Mouse (Mus musculus) midbrain, embryonic 13.5 days (tissue): ENCODE measurements around the gene Ctf2. TPM values are rescaled to one million over a fixed set of nuclear protein-coding genes. Genes with fewer than 3 reads are reported as not detected.

Experiments used
- ATAC-seq: fragments of 200-750 bp; cut with Nextera tagmentation; 2 replicates; pipeline ENCODE4 v1.8.0; 2017; ENCODE audit warnings: mild to moderate bottlenecking, moderate TSS enrichment, moderate library complexity
- H3K27ac ChIP-seq: fragments of 300-500 bp; sonication (generic); 2 replicates; pipeline ENCODE4 v1.5.1; 2015; ENCODE audit warnings: inconsistent platforms, mild to moderate bottlenecking, moderate library complexity
- H3K27me3 ChIP-seq: fragments of 300-500 bp; sonication (generic); 2 replicates; pipeline ENCODE4 v1.6.1; 2015; ENCODE audit warnings: mild to moderate bottlenecking, inconsistent platforms
- H3K36me3 ChIP-seq: fragments of 300-500 bp; sonication (generic); 2 replicates; pipeline ENCODE4 v1.6.1; 2015; ENCODE audit warnings: mild to moderate bottlenecking, inconsistent platforms
- H3K4me1 ChIP-seq: fragments of 300-500 bp; sonication (generic); replicated peaks from 2 replicates; pipeline ENCODE4 v1.6.1; 2015; ENCODE audit warnings: inconsistent platforms
- H3K4me2 ChIP-seq: fragments of 300-500 bp; sonication (generic); replicated peaks from 2 replicates; pipeline ENCODE4 v1.6.1; 2015; ENCODE audit warnings: moderate library complexity, mild to moderate bottlenecking, inconsistent platforms
- H3K4me3 ChIP-seq: fragments of 300-500 bp; sonication (generic); replicated peaks from 2 replicates; pipeline ENCODE4 v1.5.1; 2015; ENCODE audit warnings: mild to moderate bottlenecking, inconsistent platforms
- H3K9ac ChIP-seq: fragments of 300-500 bp; sonication (generic); replicated peaks from 2 replicates; pipeline ENCODE4 v1.6.1; 2015; ENCODE audit warnings: mild to moderate bottlenecking, inconsistent platforms
- H3K9me3 ChIP-seq: fragments of 300-500 bp; sonication (generic); 2 replicates; pipeline ENCODE4 v1.6.1; 2016; ENCODE audit warnings: mild to moderate bottlenecking, inconsistent platforms
- WGBS: fragments of 180-500 bp; shearing (Covaris S2); methylation state at CpG from one replicate; pipeline ENCODE4 v1.1.7; 2015; 5-methylcytosine and 5-hydroxymethylcytosine counted together
- polyA plus RNA-seq: library from polyadenylated mRNA; unstranded; fragments of >200 nt; fragmentation: Nextera tagmentation; extraction: Ambion mirVana; gene quantifications from 2 replicates; pipeline ENCODE4 v1.2.1, GENCODE M21; 2015

Ctf2 gene
- polyA plus RNA-seq, 1 experiment from 2014 or later: 0.17 TPM

GRCm38 (mm10) chr7:127769651-127770038 lies 37.7 kb upstream of the Ctf2 start, which contains the start of gene Orai3:
Gene Orai3 (plus strand): TSS chr7:127769815.
- H3K27me3 ChIP-seq: no peaks in the 10 kb centered on the region
- H3K9ac ChIP-seq: peak within 1 kb of the TSS; percentile 73
- WGBS: under 1% methylated on average over 24 of the region's 24 CpGs
- H3K4me1 ChIP-seq: peaks cover 31% of the 10 kb centered on the region
- peak within 1 kb of the TSS; percentile 42 for H3K4me3 ChIP-seq
- H3K36me3 ChIP-seq: peaks cover 39% of the 10 kb centered on the region
- no peaks in the 10 kb centered on the region for H3K9me3 ChIP-seq
- peak; percentile 55 for ATAC-seq
- H3K27ac ChIP-seq: peak within 1 kb of the TSS; percentile 73
- peak within 1 kb of the TSS; percentile 67 for H3K4me2 ChIP-seq

- Histone ChIP-seq H3K36me3 (peaks cover 45% of the 10 kb centered on the region), H3K4me1 (peaks cover 31% of the 10 kb centered on the region), H3K9ac (peak overlapping the region; percentile 73), H3K4me2 (peak overlapping the region; percentile 67), H3K27me3 (no peaks in the 10 kb centered on the region), H3K9me3 (no peaks in the 10 kb centered on the region), H3K27ac (peak overlapping the region; percentile 65), H3K4me3 (peak overlapping the region; percentile 42)
- peak; percentile 87 for ATAC-seq
- 1% methylated on average over 16 of the region's 16 CpGs for WGBS
These were observed 37.1 kb upstream of the Ctf2 start for GRCm38 (mm10) chr7:127768997-127769593.

GRCm38 (mm10) chr7:127768346-127768996 lies 36.5 kb upstream of the Ctf2 start:
- WGBS: 45% methylated on average over 13 of the region's 13 CpGs
- peak overlapping the region; percentile 67; the same call in 1 of the 2 replicates for H3K4me2 ChIP-seq
- H3K9ac ChIP-seq: 0 out of 2 replicates have a peak overlapping the region, but pooled peaks have one; percentile 14
- no peaks in the 10 kb centered on the region for H3K27me3 ChIP-seq
- no peak; the same call in 1 of the 2 replicates for ATAC-seq
- H3K36me3 ChIP-seq: peaks cover 51% of the 10 kb centered on the region
- H3K4me1 ChIP-seq: peaks cover 31% of the 10 kb centered on the region
- H3K4me3 ChIP-seq: no peak overlapping the region
- H3K27ac ChIP-seq: peak overlapping the region; percentile 73
- no peaks in the 10 kb centered on the region for H3K9me3 ChIP-seq

DNA sequence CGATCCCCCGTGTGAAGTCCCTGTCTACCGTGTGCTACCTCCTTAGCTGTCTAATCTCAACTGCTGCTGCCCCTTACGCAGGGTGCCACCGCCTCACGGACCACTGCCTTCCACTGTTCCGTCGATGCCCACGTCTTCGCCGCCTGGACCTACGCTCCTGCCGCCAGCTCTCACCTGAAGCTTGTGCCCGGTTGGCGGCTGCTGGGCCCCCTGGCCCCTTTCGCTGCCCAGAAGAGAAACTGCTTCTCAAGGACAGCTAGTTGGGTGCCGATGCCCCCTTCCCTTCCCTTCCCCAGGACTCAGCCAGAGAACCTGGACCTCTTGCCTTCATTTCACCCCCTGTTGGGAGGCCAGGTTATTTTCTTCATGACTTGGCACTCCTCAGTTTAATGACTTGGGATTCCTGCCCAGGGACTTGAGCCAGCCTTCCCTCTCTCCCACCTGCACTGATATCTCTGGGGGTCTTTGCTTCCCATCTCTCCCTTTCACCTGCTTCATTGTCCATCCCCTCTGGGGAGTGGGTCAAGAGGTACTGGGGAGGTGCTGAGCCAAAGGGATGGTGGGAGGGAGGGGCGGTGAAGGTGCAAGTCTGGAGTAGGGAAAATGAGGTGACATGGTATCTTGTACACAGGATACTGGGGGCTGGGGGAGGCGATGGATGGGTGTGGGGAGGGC lies 35.8 kb upstream of the Ctf2 start:
- Histone ChIP-seq H3K9ac (0 out of 2 replicates have a peak overlapping the region, but pooled peaks have one; percentile 14), H3K27ac (0 out of 2 replicates have a peak overlapping the region, but pooled peaks have one; percentile 73), H3K4me1 (peaks cover 31% of the 10 kb centered on the region), H3K36me3 (peaks cover 55% of the 10 kb centered on the region), H3K4me3 (no peak overlapping the region), H3K4me2 (no peak overlapping the region), H3K9me3 (no peaks in the 10 kb centered on the region), H3K27me3 (no peaks in the 10 kb centered on the region)
- 96% methylated on average over 19 of the region's 19 CpGs for WGBS
- ATAC-seq: no peak

DNA sequence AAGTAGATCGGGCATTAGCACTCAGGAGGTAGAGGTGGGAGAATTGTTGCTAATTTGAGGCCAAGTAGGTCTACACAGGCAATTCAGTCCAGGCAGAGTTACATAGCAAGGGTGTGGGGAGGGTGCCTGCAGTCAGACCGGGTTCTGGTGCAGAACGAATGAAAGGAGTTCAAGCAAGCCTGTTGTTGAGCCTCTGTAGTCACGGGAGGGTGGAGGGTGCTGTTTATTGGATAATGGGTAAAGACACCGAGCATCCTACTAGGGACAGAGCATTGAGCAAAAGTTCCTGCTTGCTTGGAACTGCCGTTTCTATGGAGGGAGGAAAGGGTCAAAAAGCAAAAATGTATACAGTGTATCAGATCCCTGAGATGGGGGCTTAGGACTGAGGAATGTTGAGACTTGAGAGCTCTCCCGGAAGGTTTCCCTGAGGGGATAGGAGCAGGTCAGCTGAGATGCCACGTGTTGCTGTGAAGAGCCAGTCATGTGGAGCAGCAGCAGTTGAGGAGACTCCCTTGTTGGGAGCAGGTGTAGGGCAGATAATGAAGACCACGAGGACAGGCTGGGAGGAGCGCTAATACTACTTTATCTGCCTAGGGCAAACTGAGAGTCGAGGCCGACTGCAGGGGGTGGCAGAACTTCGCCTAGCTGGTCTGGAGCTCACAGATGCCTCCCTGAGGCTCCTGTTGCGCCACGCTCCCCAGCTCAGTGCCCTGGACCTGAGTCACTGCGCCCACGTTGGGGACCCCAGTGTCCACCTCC lies 35.1 kb upstream of the Ctf2 start:
- Histone ChIP-seq H3K36me3 (peaks cover 62% of the 10 kb centered on the region), H3K27ac (no peak overlapping the region), H3K4me3 (no peak overlapping the region), H3K4me1 (peaks cover 31% of the 10 kb centered on the region), H3K4me2 (no peak overlapping the region), H3K27me3 (no peaks in the 10 kb centered on the region), H3K9me3 (no peaks in the 10 kb centered on the region), H3K9ac (no peak overlapping the region)
- no peak for ATAC-seq
- 88% methylated on average over 17 of the region's 17 CpGs for WGBS

GRCm38 (mm10) chr7:127765756-127766155 lies 33.8 kb upstream of the Ctf2 start:
- no peaks in the 10 kb centered on the region for H3K9me3 ChIP-seq
- no peak overlapping the region for H3K4me2 ChIP-seq
- no peaks in the 10 kb centered on the region for H3K27me3 ChIP-seq
- WGBS: 93% methylated on average over 2 of the region's 2 CpGs
- H3K9ac ChIP-seq: no peak overlapping the region
- no peak for ATAC-seq
- no peak overlapping the region for H3K27ac ChIP-seq
- peaks cover 73% of the 10 kb centered on the region for H3K36me3 ChIP-seq
- peaks cover 29% of the 10 kb centered on the region for H3K4me1 ChIP-seq
- H3K4me3 ChIP-seq: no peak overlapping the region

- WGBS: 94% methylated on average over 4 of the region's 4 CpGs
- peaks cover 85% of the 10 kb centered on the region for H3K36me3 ChIP-seq
- no peak overlapping the region for H3K4me3 ChIP-seq
- H3K9me3 ChIP-seq: no peaks in the 10 kb centered on the region
- ATAC-seq: no peak
- no peak overlapping the region for H3K9ac ChIP-seq
- no peak overlapping the region for H3K27ac ChIP-seq
- no peak overlapping the region for H3K4me2 ChIP-seq
- peaks cover 11% of the 10 kb centered on the region for H3K4me1 ChIP-seq
- no peaks in the 10 kb centered on the region for H3K27me3 ChIP-seq
These were observed 31.7 kb upstream of the Ctf2 start for GRCm38 (mm10) chr7:127763642-127764041.

GRCm38 (mm10) chr7:127761026-127761425 lies 29.1 kb upstream of the Ctf2 start:
- no peak overlapping the region for H3K4me2 ChIP-seq
- WGBS: 49% methylated on average over 7 of the region's 7 CpGs
- H3K27ac ChIP-seq: no peak overlapping the region
- no peak overlapping the region for H3K9ac ChIP-seq
- peaks cover 15% of the 10 kb centered on the region for H3K4me1 ChIP-seq
- H3K27me3 ChIP-seq: no peaks in the 10 kb centered on the region
- ATAC-seq: no peak
- peaks cover 86% of the 10 kb centered on the region for H3K36me3 ChIP-seq
- no peaks in the 10 kb centered on the region for H3K9me3 ChIP-seq
- no peak overlapping the region for H3K4me3 ChIP-seq

- H3K4me1 ChIP-seq: peaks cover 21% of the 10 kb centered on the region
- no peaks in the 10 kb centered on the region for H3K27me3 ChIP-seq
- no peak overlapping the region for H3K4me3 ChIP-seq
- WGBS: 83% methylated on average over 3 of the region's 3 CpGs
- ATAC-seq: no peak
- no peak overlapping the region for H3K4me2 ChIP-seq
- no peak overlapping the region for H3K9ac ChIP-seq
- no peak overlapping the region for H3K27ac ChIP-seq
- no peaks in the 10 kb centered on the region for H3K9me3 ChIP-seq
- peaks cover 86% of the 10 kb centered on the region for H3K36me3 ChIP-seq
These were observed 28.5 kb upstream of the Ctf2 start for GRCm38 (mm10) chr7:127760478-127760877.

- H3K27ac ChIP-seq: no peak overlapping the region
- 80% methylated on average over 6 of the region's 6 CpGs for WGBS
- no peaks in the 10 kb centered on the region for H3K9me3 ChIP-seq
- H3K27me3 ChIP-seq: no peaks in the 10 kb centered on the region
- ATAC-seq: no peak
- H3K4me1 ChIP-seq: peaks cover 25% of the 10 kb centered on the region
- no peak overlapping the region for H3K4me3 ChIP-seq
- H3K9ac ChIP-seq: no peak overlapping the region
- H3K36me3 ChIP-seq: peaks cover 86% of the 10 kb centered on the region
- no peak overlapping the region for H3K4me2 ChIP-seq
These were observed 27.8 kb upstream of the Ctf2 start for GRCm38 (mm10) chr7:127759716-127760115.

GRCm38 (mm10) chr7:127753741-127754140 lies 21.8 kb upstream of the Ctf2 start:
- Histone ChIP-seq H3K27ac (no peak overlapping the region), H3K9ac (no peak overlapping the region), H3K4me2 (no peak overlapping the region), H3K4me1 (peaks cover 49% of the 10 kb centered on the region), H3K27me3 (no peaks in the 10 kb centered on the region), H3K36me3 (peaks cover 100% of the 10 kb centered on the region), H3K4me3 (no peak overlapping the region), H3K9me3 (no peaks in the 10 kb centered on the region)
- 92% methylated on average over 7 of the region's 7 CpGs for WGBS
- ATAC-seq: no peak
